Mouse (Mus musculus): Measurements from ENCODE around the gene Olfr699. TPM values are rescaled to one million over a fixed set of nuclear protein-coding genes. Genes with fewer than 3 reads are reported as not detected.

Gene Olfr699
- polyA plus RNA-seq (2014; fragmentation: Illumina TruSeq; extraction: RNeasy Lipid Tissue Mini Kit (QIAGEN cat#74804); ENCODE audit: insufficient read depth, low read depth, low replicate concordance), result not detected

DNA sequence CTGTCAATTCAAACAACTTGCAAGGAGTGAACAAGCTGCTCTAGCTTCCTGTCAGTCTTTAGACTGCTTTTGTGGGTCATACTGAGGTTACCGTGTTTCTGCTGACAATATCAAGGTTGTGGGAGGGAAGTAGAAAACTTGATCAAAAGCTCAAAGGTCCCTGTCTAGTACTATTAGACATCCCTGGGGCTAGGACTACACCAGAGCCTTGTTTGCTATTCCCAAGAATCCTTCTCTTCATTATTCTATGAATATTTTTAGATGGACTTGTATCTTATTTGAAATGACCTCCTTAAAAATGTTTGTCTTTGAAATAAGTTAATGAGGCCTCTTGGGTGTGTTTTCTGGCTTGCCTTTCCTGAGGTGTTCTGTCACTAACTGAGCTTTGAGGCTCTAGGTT lies at the start of gene Olfr699:
TSS of gene Olfr699 (minus strand) at position 101 of the 400 bp plus-strand sequence.

DNA sequence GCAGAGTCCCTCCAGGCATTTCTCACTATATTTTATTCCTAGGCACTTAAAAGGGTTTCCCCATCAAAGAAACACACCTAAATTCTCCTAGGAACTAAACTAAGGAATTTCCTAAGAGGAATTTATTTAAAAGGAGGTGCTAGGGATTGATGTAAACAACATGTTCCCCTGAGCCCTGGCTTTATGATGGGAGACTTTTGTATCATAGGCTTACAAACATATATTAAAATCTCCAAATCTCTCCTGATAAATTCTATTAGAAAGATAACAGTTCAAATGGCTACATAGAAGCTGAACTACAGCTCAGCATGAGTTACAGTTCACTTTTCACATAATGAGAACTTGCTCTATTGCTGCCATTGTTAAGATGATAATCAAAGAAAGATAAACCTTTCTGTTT lies 40.8 kb upstream of the Olfr699 start, which contains the start of gene Olfr702:
TSS of gene Olfr702 (minus strand) at position 101 of the 400 bp plus-strand sequence.

DNA sequence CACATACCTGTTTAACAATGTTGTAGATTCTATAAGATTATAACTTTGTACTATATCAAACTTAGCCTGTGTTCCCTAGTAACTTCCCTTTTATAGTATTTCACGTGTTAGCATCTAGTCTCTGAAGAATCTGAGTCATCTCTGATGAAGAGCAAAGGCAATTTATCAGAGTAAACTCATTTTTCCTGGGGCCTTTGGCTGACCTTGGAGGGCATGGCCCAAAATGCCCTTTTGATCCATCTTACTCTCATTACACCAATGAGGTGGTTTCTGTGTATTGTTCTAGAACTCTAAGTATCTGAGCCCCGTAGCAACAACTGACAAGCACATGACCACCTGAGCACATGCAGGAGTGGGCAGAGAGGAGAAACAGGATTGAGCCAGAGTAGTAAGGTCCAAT lies 20.8 kb upstream of the Olfr699 start, which contains the start of gene Olfr701:
TSS of gene Olfr701 (plus strand) at position 301 of the 400 bp plus-strand sequence.

DNA sequence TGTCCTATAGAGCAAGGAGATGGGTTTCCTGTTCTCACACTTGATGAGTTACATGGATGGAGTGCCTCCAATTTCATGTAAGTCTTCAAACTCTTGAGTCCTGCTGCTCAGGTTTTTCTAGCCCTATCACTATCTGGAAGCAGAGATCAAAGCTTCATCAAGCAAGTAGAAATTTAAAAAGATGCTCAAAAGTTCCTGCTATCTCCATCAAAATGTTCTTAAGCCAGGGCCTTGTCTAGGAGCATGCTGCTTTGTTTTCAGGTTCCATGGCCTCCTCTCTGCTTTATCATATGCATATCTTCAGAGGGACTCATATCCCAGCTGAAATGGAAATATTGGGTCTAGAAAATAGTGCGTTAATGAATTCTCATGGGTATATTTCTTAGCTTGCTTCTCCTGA lies 15.7 kb upstream of the Olfr699 start, which contains the start of gene Olfr700:
TSS of gene Olfr700 (minus strand) at position 101 of the 400 bp plus-strand sequence.

DNA sequence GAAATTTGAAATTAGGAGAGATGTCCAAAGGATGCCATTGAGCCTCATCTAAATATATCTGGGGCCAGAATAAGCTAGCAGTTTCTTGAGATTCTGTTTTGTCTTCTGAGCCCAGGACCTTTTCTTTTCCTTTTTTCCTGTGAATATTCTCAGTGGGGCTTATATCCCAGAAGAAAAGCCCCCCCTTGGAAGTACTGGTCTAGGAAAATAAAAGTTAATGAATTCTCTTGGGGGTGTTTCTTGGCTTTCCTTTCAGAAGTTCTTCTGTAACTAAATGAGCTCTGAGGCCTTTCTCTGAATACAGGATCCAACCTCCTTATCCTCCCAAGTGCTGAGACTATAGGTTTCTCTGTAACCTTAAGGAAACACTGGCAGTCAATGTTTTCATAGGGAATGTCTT lies 37.7 kb downstream of the Olfr699 start, which contains the start of gene Olfr698:
TSS of gene Olfr698 (minus strand) at position 101 of the 400 bp plus-strand sequence.

DNA sequence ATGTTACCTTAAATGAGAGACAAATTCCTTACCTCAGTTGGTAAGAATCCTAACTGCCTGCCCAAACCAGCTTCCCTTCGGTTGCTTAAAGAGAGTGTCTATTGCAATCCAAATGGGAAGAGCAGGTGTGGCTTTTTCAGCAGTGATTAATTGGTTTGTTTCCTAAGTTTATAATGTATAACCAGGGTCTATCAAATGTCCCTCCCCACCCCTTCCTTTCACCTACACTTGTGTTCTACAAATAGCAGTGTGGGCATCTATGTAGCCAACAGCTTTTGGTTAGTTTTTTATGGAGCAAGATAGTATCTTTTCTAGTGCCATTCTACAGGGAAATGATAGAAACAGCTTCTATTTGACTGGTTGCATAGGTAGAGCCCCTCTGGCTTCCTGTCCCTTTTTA lies 50.7 kb downstream of the Olfr699 start, which contains the start of gene Olfr697:
TSS of gene Olfr697 (minus strand) at position 101 of the 400 bp plus-strand sequence.

Other genes with a start within 250 kb of the Olfr699 start
- gene Olfr693, start 112.6 kb downstream of the Olfr699 start, polyA plus RNA-seq (2014; fragmentation: Illumina TruSeq; extraction: RNeasy Lipid Tissue Mini Kit (QIAGEN cat#74804); ENCODE audit: insufficient read depth, low read depth, low replicate concordance), result not detected
- not detected for gene Olfr694, start 101.4 kb downstream of the Olfr699 start, polyA plus RNA-seq (2014; fragmentation: Illumina TruSeq; extraction: RNeasy Lipid Tissue Mini Kit (QIAGEN cat#74804); ENCODE audit: insufficient read depth, low read depth, low replicate concordance)
- gene Olfr695, start 76.8 kb downstream of the Olfr699 start, polyA plus RNA-seq (2014; fragmentation: Illumina TruSeq; extraction: RNeasy Lipid Tissue Mini Kit (QIAGEN cat#74804); ENCODE audit: insufficient read depth, low read depth, low replicate concordance), result not detected
- not detected for gene Olfr697, start 50.8 kb downstream of the Olfr699 start, polyA plus RNA-seq (2014; fragmentation: Illumina TruSeq; extraction: RNeasy Lipid Tissue Mini Kit (QIAGEN cat#74804); ENCODE audit: insufficient read depth, low read depth, low replicate concordance)
- not detected for gene Olfr698, start 37.8 kb downstream of the Olfr699 start, polyA plus RNA-seq (2014; fragmentation: Illumina TruSeq; extraction: RNeasy Lipid Tissue Mini Kit (QIAGEN cat#74804); ENCODE audit: insufficient read depth, low read depth, low replicate concordance)
- gene Olfr700, start 15.6 kb upstream of the Olfr699 start, polyA plus RNA-seq (2014; fragmentation: Illumina TruSeq; extraction: RNeasy Lipid Tissue Mini Kit (QIAGEN cat#74804); ENCODE audit: insufficient read depth, low read depth, low replicate concordance), result not detected
- gene Olfr701, start 20.9 kb upstream of the Olfr699 start, polyA plus RNA-seq (2014; fragmentation: Illumina TruSeq; extraction: RNeasy Lipid Tissue Mini Kit (QIAGEN cat#74804); ENCODE audit: insufficient read depth, low read depth, low replicate concordance), result not detected
- not detected for gene Olfr702, start 40.7 kb upstream of the Olfr699 start, polyA plus RNA-seq (2014; fragmentation: Illumina TruSeq; extraction: RNeasy Lipid Tissue Mini Kit (QIAGEN cat#74804); ENCODE audit: insufficient read depth, low read depth, low replicate concordance)
- not detected for gene Olfr703, start 50.2 kb upstream of the Olfr699 start, polyA plus RNA-seq (2014; fragmentation: Illumina TruSeq; extraction: RNeasy Lipid Tissue Mini Kit (QIAGEN cat#74804); ENCODE audit: insufficient read depth, low read depth, low replicate concordance)
- not detected for gene Olfr704, start 70.0 kb upstream of the Olfr699 start, polyA plus RNA-seq (2014; fragmentation: Illumina TruSeq; extraction: RNeasy Lipid Tissue Mini Kit (QIAGEN cat#74804); ENCODE audit: insufficient read depth, low read depth, low replicate concordance)
- not detected for gene Olfr705, start 83.7 kb upstream of the Olfr699 start, polyA plus RNA-seq (2014; fragmentation: Illumina TruSeq; extraction: RNeasy Lipid Tissue Mini Kit (QIAGEN cat#74804); ENCODE audit: insufficient read depth, low read depth, low replicate concordance)
- gene Olfr706, start 95.0 kb upstream of the Olfr699 start, polyA plus RNA-seq (2014; fragmentation: Illumina TruSeq; extraction: RNeasy Lipid Tissue Mini Kit (QIAGEN cat#74804); ENCODE audit: insufficient read depth, low read depth, low replicate concordance), result not detected
- gene Olfr707, start 108.0 kb upstream of the Olfr699 start, polyA plus RNA-seq (2014; fragmentation: Illumina TruSeq; extraction: RNeasy Lipid Tissue Mini Kit (QIAGEN cat#74804); ENCODE audit: insufficient read depth, low read depth, low replicate concordance), result not detected
- not detected for gene Olfr1532-ps1, start 114.8 kb upstream of the Olfr699 start, polyA plus RNA-seq (2014; fragmentation: Illumina TruSeq; extraction: RNeasy Lipid Tissue Mini Kit (QIAGEN cat#74804); ENCODE audit: insufficient read depth, low read depth, low replicate concordance)
- not detected for gene Olfr709-ps1, start 139.0 kb upstream of the Olfr699 start, polyA plus RNA-seq (2014; fragmentation: Illumina TruSeq; extraction: RNeasy Lipid Tissue Mini Kit (QIAGEN cat#74804); ENCODE audit: insufficient read depth, low read depth, low replicate concordance)
- gene Olfr710, start 155.1 kb upstream of the Olfr699 start, polyA plus RNA-seq (2014; fragmentation: Illumina TruSeq; extraction: RNeasy Lipid Tissue Mini Kit (QIAGEN cat#74804); ENCODE audit: insufficient read depth, low read depth, low replicate concordance), result not detected
- not detected for gene Olfr6, start 170.7 kb upstream of the Olfr699 start, polyA plus RNA-seq (2014; fragmentation: Illumina TruSeq; extraction: RNeasy Lipid Tissue Mini Kit (QIAGEN cat#74804); ENCODE audit: insufficient read depth, low read depth, low replicate concordance)
- gene Olfr711, start 182.3 kb upstream of the Olfr699 start, polyA plus RNA-seq (2014; fragmentation: Illumina TruSeq; extraction: RNeasy Lipid Tissue Mini Kit (QIAGEN cat#74804); ENCODE audit: insufficient read depth, low read depth, low replicate concordance), result not detected
- gene Olfr2, start 212.9 kb upstream of the Olfr699 start, polyA plus RNA-seq (2014; fragmentation: Illumina TruSeq; extraction: RNeasy Lipid Tissue Mini Kit (QIAGEN cat#74804); ENCODE audit: insufficient read depth, low read depth, low replicate concordance), result not detected
- gene Olfr713, start 238.0 kb upstream of the Olfr699 start, polyA plus RNA-seq (2014; fragmentation: Illumina TruSeq; extraction: RNeasy Lipid Tissue Mini Kit (QIAGEN cat#74804); ENCODE audit: insufficient read depth, low read depth, low replicate concordance), result not detected

All from lung, adult 10 weeks (tissue).